Mouse (Mus musculus): ENCODE data around the gene Lin54. TPM values are rescaled to one million over a fixed set of nuclear protein-coding genes. Genes with fewer than 3 reads are reported as not detected.
A peak's percentile ranks its signal among the peaks of the same experiment; 100 is the strongest.

The Lin54 gene
- total RNA-seq (2014; rRNA removed) (14.0 and 14.2 TPM in 2 replicates), polyA plus RNA-seq (2015; fragmentation: Nextera tagmentation; extraction: Ambion mirVana) (4.8 and 7.2 TPM in 2 replicates)

DNA sequence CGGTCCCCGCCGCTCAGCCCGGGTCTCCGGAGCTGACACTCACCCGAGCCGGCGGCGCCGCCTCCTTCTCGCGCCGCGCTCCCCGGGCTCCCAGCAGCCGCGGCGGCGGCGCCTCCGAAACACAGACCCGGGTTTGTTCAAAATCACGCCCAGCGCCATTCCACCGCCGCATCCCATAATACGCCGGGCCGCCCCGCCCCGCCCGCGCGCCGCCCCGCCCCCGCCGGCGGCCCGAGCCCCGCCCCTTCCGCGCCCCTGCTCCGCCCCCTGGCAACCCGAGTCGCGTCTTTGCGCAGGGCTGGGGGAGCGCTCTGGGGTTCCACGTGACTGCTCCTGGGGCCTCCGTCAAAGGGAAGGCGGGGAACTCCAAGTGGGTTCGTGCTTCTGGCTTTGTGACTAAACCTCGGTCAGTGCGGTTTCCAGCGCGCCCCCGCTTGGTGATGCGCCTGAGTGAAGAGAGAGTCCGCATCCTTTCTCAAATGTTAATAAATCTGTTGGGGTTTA is at the start of gene Lin54:
Lin54 (minus strand) TSS at position 182 of the 504 bp plus-strand sequence.
- peak within 1 kb of the TSS; percentile 39 for H3K9ac ChIP-seq
- DNase-seq, result peak; percentile 92
- peak within 1 kb of the TSS; percentile 64 for H3K27ac ChIP-seq (ENCODE audit: low read depth, low read length)
- peaks cover 18% of the 10 kb centered on the region for H3K4me1 ChIP-seq (ENCODE audit: insufficient read depth)
- H3K4me2 ChIP-seq (ENCODE audit: low read depth), result peak within 1 kb of the TSS; percentile 90
- no peaks in the 10 kb centered on the region for H3K9me3 ChIP-seq (ENCODE audit: low read length)
- no peaks in the 10 kb centered on the region for H3K36me3 ChIP-seq (ENCODE audit: insufficient read depth)
- ATAC-seq, result peak; percentile 96
- peak within 1 kb of the TSS; percentile 94 for H3K4me3 ChIP-seq (ENCODE audit: low read depth, low read length)
- H3K27me3 ChIP-seq (ENCODE audit: insufficient read depth, low read length), result no peaks in the 10 kb centered on the region; the same call in 1 of the 2 replicates
- WGBS, result 8% methylated on average over 54 of the region's 60 CpGs
- TF ChIP-seq CTCF (IDR thresholded peaks at IDR 0.05; ENCODE audit: low read depth), result peak; percentile 58

- Histone ChIP-seq H3K27ac (ENCODE audit: low read depth, low read length) (no peak overlapping the region), H3K4me2 (ENCODE audit: low read depth) (no peak overlapping the region), H3K27me3 (ENCODE audit: insufficient read depth, low read length) (no peaks in the 10 kb centered on the region), H3K36me3 (ENCODE audit: insufficient read depth) (peaks cover 39% of the 10 kb centered on the region), H3K9me3 (ENCODE audit: low read length) (no peaks in the 10 kb centered on the region), H3K4me3 (ENCODE audit: low read depth, low read length) (no peak overlapping the region), H3K4me1 (ENCODE audit: insufficient read depth) (no peaks in the 10 kb centered on the region), H3K9ac (no peak overlapping the region)
- no peak for DNase-seq
- 96% methylated on average over 1 of the region's 1 CpGs for WGBS
- TF ChIP-seq CTCF (IDR thresholded peaks at IDR 0.05; ENCODE audit: low read depth), result no peak
- ATAC-seq, result no peak
Observed at GRCm38 (mm10) chr5:100550151-100550550, 49.7 kb upstream of the Lin54 start.

DNA sequence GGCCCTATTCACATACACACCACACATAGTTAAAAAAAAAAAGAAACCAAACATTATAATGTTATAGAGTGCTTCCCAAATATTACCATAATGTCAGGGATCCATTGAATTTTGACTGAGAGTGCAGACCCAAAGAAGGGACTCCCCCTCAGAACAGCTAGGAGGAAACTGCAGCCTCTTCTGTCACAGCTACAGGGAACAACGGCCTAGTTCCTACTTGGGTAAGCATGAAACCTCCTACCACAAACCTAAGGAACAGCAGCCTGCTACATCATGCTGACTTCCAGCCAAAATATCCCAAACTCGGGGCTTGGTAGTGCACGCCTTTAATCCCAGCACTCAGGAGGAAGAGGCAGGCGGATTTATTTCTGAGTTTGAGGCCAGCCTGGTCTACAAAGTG is 48.9 kb upstream of the Lin54 start:
- 95% methylated on average over 4 of the region's 4 CpGs for WGBS
- no peaks in the 10 kb centered on the region for H3K4me1 ChIP-seq (ENCODE audit: insufficient read depth)
- H3K27ac ChIP-seq (ENCODE audit: low read depth, low read length), result no peak overlapping the region
- H3K36me3 ChIP-seq (ENCODE audit: insufficient read depth), result peaks cover 46% of the 10 kb centered on the region
- no peaks in the 10 kb centered on the region for H3K27me3 ChIP-seq (ENCODE audit: insufficient read depth, low read length)
- DNase-seq (no peak), ATAC-seq (no peak)
- H3K9me3 ChIP-seq (ENCODE audit: low read length), result no peaks in the 10 kb centered on the region
- TF ChIP-seq CTCF (IDR thresholded peaks at IDR 0.05; ENCODE audit: low read depth), result no peak
- H3K4me3 ChIP-seq (ENCODE audit: low read depth, low read length), result no peak overlapping the region
- no peak overlapping the region for H3K4me2 ChIP-seq (ENCODE audit: low read depth)
- no peak overlapping the region for H3K9ac ChIP-seq

GRCm38 (mm10) chr5:100548236-100548635 is 47.8 kb upstream of the Lin54 start:
- Histone ChIP-seq H3K4me1 (ENCODE audit: insufficient read depth) (no peaks in the 10 kb centered on the region), H3K9ac (no peak overlapping the region), H3K27me3 (ENCODE audit: insufficient read depth, low read length) (no peaks in the 10 kb centered on the region), H3K27ac (ENCODE audit: low read depth, low read length) (no peak overlapping the region), H3K36me3 (ENCODE audit: insufficient read depth) (peaks cover 57% of the 10 kb centered on the region), H3K4me3 (ENCODE audit: low read depth, low read length) (no peak overlapping the region), H3K9me3 (ENCODE audit: low read length) (no peaks in the 10 kb centered on the region), H3K4me2 (ENCODE audit: low read depth) (no peak overlapping the region)
- no peak for TF ChIP-seq CTCF (IDR thresholded peaks at IDR 0.05; ENCODE audit: low read depth)
- DNase-seq (no peak), ATAC-seq (no peak)
- 91% methylated on average over 2 of the region's 2 CpGs for WGBS

DNA sequence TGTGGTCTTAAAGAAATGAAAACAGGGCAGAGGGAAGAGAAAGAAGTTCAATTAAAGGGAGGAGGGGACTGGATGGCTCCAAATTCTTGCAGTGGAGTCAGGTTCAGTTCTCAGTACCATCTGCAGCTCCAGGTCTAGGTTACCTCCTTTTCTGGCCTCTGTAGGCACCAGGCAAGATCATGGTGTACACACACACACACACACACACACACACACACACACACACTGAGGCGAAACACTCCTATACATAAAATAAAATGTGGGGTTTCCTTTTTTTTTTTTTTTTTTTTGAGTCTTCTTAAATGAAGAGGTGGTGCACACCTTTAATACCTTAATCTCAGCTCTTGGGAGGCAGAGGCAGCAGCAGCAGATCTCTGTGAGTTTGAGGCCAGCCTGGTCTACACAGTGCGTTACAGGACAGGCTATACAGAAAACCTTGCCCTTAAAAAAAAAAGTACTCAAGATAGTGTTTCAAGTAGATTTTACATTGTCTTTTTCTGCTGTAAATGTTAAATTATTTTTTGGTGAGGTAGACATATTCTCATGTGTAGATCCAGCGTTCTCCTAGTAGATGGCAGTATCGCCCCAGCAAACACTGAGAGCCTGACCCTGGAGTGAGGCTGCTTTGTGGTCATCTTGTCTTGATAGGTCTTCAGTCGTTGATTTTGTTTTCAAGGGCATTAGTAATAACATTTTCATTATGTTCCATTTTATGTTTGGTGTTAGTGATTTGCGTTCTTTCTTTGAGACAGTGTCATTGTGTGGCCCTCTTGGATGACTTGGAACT is 46.0 kb upstream of the Lin54 start:
- DNase-seq (no peak), ATAC-seq (no peak)
- Histone ChIP-seq H3K27ac (ENCODE audit: low read depth, low read length) (no peak overlapping the region), H3K27me3 (ENCODE audit: insufficient read depth, low read length) (no peaks in the 10 kb centered on the region), H3K9ac (no peak overlapping the region), H3K4me2 (ENCODE audit: low read depth) (no peak overlapping the region), H3K9me3 (ENCODE audit: low read length) (no peaks in the 10 kb centered on the region), H3K36me3 (ENCODE audit: insufficient read depth) (peaks cover 71% of the 10 kb centered on the region), H3K4me3 (ENCODE audit: low read depth, low read length) (no peak overlapping the region), H3K4me1 (ENCODE audit: insufficient read depth) (no peaks in the 10 kb centered on the region)
- WGBS, result 88% methylated on average over 6 of the region's 6 CpGs
- peak; percentile 31; the same call in 1 of the 2 replicates for TF ChIP-seq CTCF (IDR thresholded peaks at IDR 0.05; ENCODE audit: low read depth)

GRCm38 (mm10) chr5:100536638-100537037 is 36.2 kb upstream of the Lin54 start:
- no peaks in the 10 kb centered on the region for H3K4me1 ChIP-seq (ENCODE audit: insufficient read depth)
- no peak overlapping the region for H3K4me2 ChIP-seq (ENCODE audit: low read depth)
- H3K9me3 ChIP-seq (ENCODE audit: low read length), result no peaks in the 10 kb centered on the region
- H3K36me3 ChIP-seq (ENCODE audit: insufficient read depth), result peaks cover 51% of the 10 kb centered on the region
- no peak overlapping the region for H3K9ac ChIP-seq
- no peaks in the 10 kb centered on the region for H3K27me3 ChIP-seq (ENCODE audit: insufficient read depth, low read length)
- ATAC-seq (no peak; the same call in 1 of the 2 replicates), DNase-seq (peak; percentile 30)
- no peak overlapping the region for H3K27ac ChIP-seq (ENCODE audit: low read depth, low read length)
- peak; percentile 72 for TF ChIP-seq CTCF (IDR thresholded peaks at IDR 0.05; ENCODE audit: low read depth)
- 91% methylated on average over 3 of the region's 3 CpGs for WGBS
- no peak overlapping the region for H3K4me3 ChIP-seq (ENCODE audit: low read depth, low read length)

DNA sequence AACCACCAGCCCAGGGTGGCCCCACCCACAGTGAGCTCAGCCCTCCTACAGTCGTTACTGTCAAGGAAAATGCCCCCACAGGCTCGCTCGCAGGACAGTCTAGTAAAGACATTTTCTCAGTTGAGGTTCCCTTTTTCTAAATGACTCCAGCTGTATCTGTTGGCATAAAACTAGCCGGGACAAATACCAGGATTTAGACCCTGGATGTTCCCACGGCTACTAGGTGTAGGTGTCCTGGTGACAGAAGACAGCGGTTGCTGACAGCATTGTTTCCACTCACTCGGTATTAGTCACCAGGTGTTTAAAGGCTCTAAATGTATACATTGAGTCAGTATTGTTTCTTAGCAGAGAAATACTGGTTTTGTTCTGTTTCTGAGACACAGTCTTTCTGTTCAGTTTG is 35.4 kb upstream of the Lin54 start:
- WGBS, result 87% methylated on average over 7 of the region's 7 CpGs
- no peak overlapping the region for H3K27ac ChIP-seq (ENCODE audit: low read depth, low read length)
- H3K9ac ChIP-seq, result no peak overlapping the region

More for the DNA sequence above, 35.4 kb upstream of the Lin54 start:
- H3K4me3 ChIP-seq (ENCODE audit: low read depth, low read length), result no peak overlapping the region
- no peak overlapping the region for H3K4me2 ChIP-seq (ENCODE audit: low read depth)
- ATAC-seq, result no peak
- H3K27me3 ChIP-seq (ENCODE audit: insufficient read depth, low read length), result no peaks in the 10 kb centered on the region
- no peak for DNase-seq
- TF ChIP-seq CTCF (IDR thresholded peaks at IDR 0.05; ENCODE audit: low read depth), result no peak
- no peaks in the 10 kb centered on the region for H3K4me1 ChIP-seq (ENCODE audit: insufficient read depth)
- no peaks in the 10 kb centered on the region for H3K9me3 ChIP-seq (ENCODE audit: low read length)
- H3K36me3 ChIP-seq (ENCODE audit: insufficient read depth), result peaks cover 54% of the 10 kb centered on the region

Measured in forebrain, postnatal 0 days (tissue).